Mouse (Mus musculus) mature B cell (primary cell): ENCODE measurements around the gene Tbc1d10b.
"Not testable (repeated sequence)": the region's sequence is repeated elsewhere in the genome, so short reads cannot be mapped to it uniquely, and the experiment has no call there.

Source experiments
- in situ Hi-C: fragments of 300-500 bp; cut with MboI; formaldehyde crosslinking; loops from 2 replicates; pipeline ENCODE4 v1.14.3; 2019

Tbc1d10b gene

GRCm38 (mm10) chr7:127206606-127207005 lies 1.7 kb downstream of the Tbc1d10b start:
- in situ Hi-C loops: no loop called here

- in situ Hi-C loops: no loop called here
Measured at GRCm38 (mm10) chr7:127196484-127196883, 11.8 kb downstream of the Tbc1d10b start.

- in situ Hi-C loops: no loop called here
Measured at GRCm38 (mm10) chr7:127195544-127196295, 12.5 kb downstream of the Tbc1d10b start, which contains the start of gene Cd2bp2. Gene Cd2bp2 (minus strand): TSS chr7:127196050.

GRCm38 (mm10) chr7:127194633-127195029 lies 13.6 kb downstream of the Tbc1d10b start:
- in situ Hi-C loops: no loop called here

GRCm38 (mm10) chr7:127194011-127194632 lies 14.1 kb downstream of the Tbc1d10b start:
- in situ Hi-C loops: no loop called here

GRCm38 (mm10) chr7:127192989-127193388 lies 15.3 kb downstream of the Tbc1d10b start:
- in situ Hi-C loops: no loop called here

- in situ Hi-C loops: no loop called here
Measured at GRCm38 (mm10) chr7:127190672-127191071, 17.6 kb downstream of the Tbc1d10b start.

- in situ Hi-C loops: no loop called here
Measured at GRCm38 (mm10) chr7:127188305-127189276, 19.7 kb downstream of the Tbc1d10b start.

GRCm38 (mm10) chr7:127187351-127187750 lies 20.9 kb downstream of the Tbc1d10b start:
- in situ Hi-C loops: no loop called here

- in situ Hi-C loops: no loop called here
Measured at GRCm38 (mm10) chr7:127185601-127186000, 22.7 kb downstream of the Tbc1d10b start.

- in situ Hi-C loops: no loop called here
Measured at GRCm38 (mm10) chr7:127184720-127185119, 23.5 kb downstream of the Tbc1d10b start.

- in situ Hi-C loops: no loop called here
Measured at GRCm38 (mm10) chr7:127183828-127184227, 24.4 kb downstream of the Tbc1d10b start.

GRCm38 (mm10) chr7:127183345-127183744 lies 24.9 kb downstream of the Tbc1d10b start:
- in situ Hi-C loops: no loop called here

- in situ Hi-C loops: not testable (repeated sequence)
Measured at GRCm38 (mm10) chr7:127181724-127182123, 26.5 kb downstream of the Tbc1d10b start.

- in situ Hi-C loops: no loop called here
Measured at GRCm38 (mm10) chr7:127180783-127181182, 27.5 kb downstream of the Tbc1d10b start.

- in situ Hi-C loops: no loop called here
Measured at GRCm38 (mm10) chr7:127176937-127177336, 31.3 kb downstream of the Tbc1d10b start.

- in situ Hi-C loops: no loop called here
Measured at GRCm38 (mm10) chr7:127166501-127166900, 41.8 kb downstream of the Tbc1d10b start.

- in situ Hi-C loops: no loop called here
Measured at GRCm38 (mm10) chr7:127165607-127166493, 42.4 kb downstream of the Tbc1d10b start.

GRCm38 (mm10) chr7:127164002-127164401 lies 44.3 kb downstream of the Tbc1d10b start:
- in situ Hi-C loops: no loop called here

- in situ Hi-C loops: no loop called here
Measured at GRCm38 (mm10) chr7:127162546-127162945, 45.7 kb downstream of the Tbc1d10b start.

GRCm38 (mm10) chr7:127157548-127157947 lies 50.7 kb downstream of the Tbc1d10b start:
- in situ Hi-C loops: no loop called here
